Mouse (Mus musculus) testis, adult 2 months (tissue): ENCODE measurements around the gene Chek2.

Experiments used
- CTCF ChIP-seq: fragments of 200-500 bp; IDR thresholded peaks from 2 replicates; pipeline ENCODE4 v1.5.1; 2012; ENCODE audit warnings: low read depth, mild to moderate bottlenecking, inconsistent platforms, low read length, moderate library complexity; ENCODE audit not compliant: control insufficient read depth, insufficient read depth, insufficient replicate concordance
- POLR2A ChIP-seq: fragments of 200-500 bp; IDR thresholded peaks from 2 replicates; pipeline ENCODE4 v1.6.1; 2012; ENCODE audit warnings: low read depth, mild to moderate bottlenecking, inconsistent platforms, low read length, moderate library complexity; ENCODE audit not compliant: control insufficient read depth

DNA sequence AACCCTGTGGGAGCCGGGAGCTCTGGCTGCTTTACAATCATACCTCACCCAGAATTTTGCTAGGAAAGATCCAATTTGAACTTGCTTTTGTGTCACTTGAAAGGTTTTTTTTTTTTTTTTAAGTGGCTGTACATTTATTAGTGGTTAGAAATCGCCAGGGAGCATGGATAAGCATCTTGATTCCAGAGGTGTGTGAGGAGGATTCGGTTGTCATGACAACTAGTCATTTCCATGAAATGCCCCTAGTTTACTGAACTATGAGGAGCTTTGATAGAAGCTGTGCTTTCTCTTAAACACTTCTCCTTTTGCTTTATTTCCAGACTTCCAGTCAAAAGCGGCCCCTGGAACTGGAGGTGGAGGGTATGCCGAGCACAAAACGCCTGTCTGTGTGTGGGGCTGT is 33.4 kb downstream of the Chek2 start:
- TF ChIP-seq CTCF (no peak), POLR2A (no peak)
